In the genomic region with DNA sequence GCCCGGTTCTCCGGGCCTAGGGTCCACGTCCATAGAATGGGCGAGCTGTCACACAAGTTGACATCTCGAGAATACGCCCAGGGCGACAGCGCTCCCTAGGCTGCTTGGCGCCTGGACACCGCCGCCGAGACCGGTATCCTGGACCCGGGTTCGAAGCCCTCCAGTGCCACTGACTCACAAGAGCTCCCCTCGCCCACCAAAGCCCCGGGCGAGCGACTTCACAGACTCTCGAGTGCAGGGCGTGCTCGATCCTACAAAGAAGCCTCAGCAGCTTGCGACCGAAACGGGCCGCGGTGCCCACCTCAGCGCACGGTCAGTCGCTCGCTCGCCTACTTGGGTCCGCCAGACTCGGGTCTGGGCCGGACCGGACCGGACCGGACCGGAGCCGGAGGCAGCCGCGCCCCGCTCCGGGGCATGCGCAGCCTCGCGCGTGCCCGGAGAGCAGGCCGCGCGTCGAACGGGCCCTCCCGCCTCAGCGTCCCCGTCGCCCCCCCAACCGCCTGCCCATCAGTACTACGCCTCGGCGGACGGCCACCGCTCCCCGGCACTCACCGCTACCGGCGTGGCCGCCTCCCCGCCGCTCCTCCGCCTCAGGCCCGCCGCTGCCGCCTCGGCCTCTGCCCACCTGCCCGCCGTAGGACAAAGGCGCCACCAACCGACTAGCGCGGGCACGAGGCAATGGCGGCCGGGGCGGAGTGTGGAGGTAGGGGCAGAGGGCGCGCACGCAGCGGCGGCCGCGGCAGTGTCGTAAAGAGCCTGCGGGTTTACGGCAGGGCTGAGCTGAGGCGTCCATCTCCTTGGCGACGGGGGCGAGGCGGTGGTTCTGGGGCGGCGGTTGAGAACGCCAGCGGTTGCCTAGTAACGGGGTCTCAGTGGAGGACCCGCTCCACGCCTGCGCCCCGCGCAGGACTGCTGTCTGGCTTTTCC, we compare ENCODE assay signal across 8 mouse cellular contexts. TPM values are rescaled to one million over a fixed set of nuclear protein-coding genes. Genes with fewer than 3 reads are reported as not detected.
DNase-seq lines count a peak whose midpoint lies in the region; ATAC-seq and TF ChIP-seq lines count a peak whose summit lies in the region.

Gene Ncoa5 (minus strand): TSS at position 737 of the 927 bp plus-strand sequence.

- TF ChIP-seq CTCF in lung, postnatal 0 days (IDR thresholded peaks at IDR 0.05) = peak; percentile 57

- H3K9ac ChIP-seq in lung, postnatal 0 days (replicated peaks; ENCODE audit: low read depth) = peak within 1 kb of the TSS; percentile 65

- peak within 1 kb of the TSS; percentile 87 for H3K4me2 ChIP-seq in lung, postnatal 0 days (replicated peaks; ENCODE audit: low read depth, low read length)

- peak; percentile 78 for DNase-seq in MEL-GATA-1-ER (ENCODE audit: extremely low read depth, low read depth)
- DNase-seq in cerebellum, adult 8-10 months = peak; percentile 97
- peak; percentile 99 for DNase-seq in hindbrain, embryonic 10.5 days (ENCODE audit: low spot score)
- DNase-seq in layer of hippocampus, adult 9-11 months = peak; percentile 97
- peak; percentile 98 for DNase-seq in lung, postnatal 0 days (ENCODE audit: low spot score)
- peak; percentile 95 for DNase-seq in ovary, postnatal 14 days (ENCODE audit: low spot score)
- DNase-seq in thymus, postnatal 14 days = peak; percentile 99

- WGBS in hindbrain, embryonic 10.5 days = under 1% methylated on average over 111 of the region's 111 CpGs
- WGBS in lung, postnatal 0 days = 2% methylated on average over 85 of the region's 111 CpGs

- H3K4me3 ChIP-seq in hindbrain, embryonic 10.5 days = peak within 1 kb of the TSS; percentile 92
- H3K4me3 ChIP-seq in lung, postnatal 0 days (ENCODE audit: low read depth, low read length) = peak within 1 kb of the TSS; percentile 85

- no peaks in the 10 kb centered on the region for H3K27me3 ChIP-seq in hindbrain, embryonic 10.5 days (ENCODE audit: insufficient read depth, poor library complexity, severe bottlenecking)
- no peaks in the 10 kb centered on the region for H3K27me3 ChIP-seq in lung, postnatal 0 days (replicated peaks; ENCODE audit: insufficient read depth, low read length)

- H3K27ac ChIP-seq in hindbrain, embryonic 10.5 days = peak within 1 kb of the TSS; percentile 98
- peak within 1 kb of the TSS; percentile 59; the same call in 1 of the 2 replicates for H3K27ac ChIP-seq in lung, postnatal 0 days (ENCODE audit: low read length)

- no peaks in the 10 kb centered on the region for H3K9me3 ChIP-seq in hindbrain, embryonic 10.5 days
- no peaks in the 10 kb centered on the region for H3K9me3 ChIP-seq in lung, postnatal 0 days (ENCODE audit: low read length)

- peaks cover 10% of the 10 kb centered on the region; the same call in 1 of the 2 replicates for H3K36me3 ChIP-seq in hindbrain, embryonic 10.5 days
- H3K36me3 ChIP-seq in lung, postnatal 0 days (ENCODE audit: insufficient read depth, low read length) = no peaks in the 10 kb centered on the region

- peak; percentile 96 for ATAC-seq in frontal cortex, adult (ENCODE audit: low TSS enrichment)
- ATAC-seq in lung, postnatal 0 days = peak; percentile 98

- no peak for TF ChIP-seq EP300 in lung, postnatal 0 days (IDR thresholded peaks at IDR 0.05)

- peaks cover 42% of the 10 kb centered on the region for H3K4me1 ChIP-seq in hindbrain, embryonic 10.5 days (replicated peaks)
- peaks cover 8% of the 10 kb centered on the region; the same call in 1 of the 2 replicates for H3K4me1 ChIP-seq in lung, postnatal 0 days (ENCODE audit: insufficient read depth, low read depth, low read length)

RNA-seq across cellular contexts. Expression of gene Ncoa5, which starts in this region (rescaled TPM):
- 101 and 102 TPM in 2 replicates for polyA plus RNA-seq in hindbrain, embryonic 10.5 days (2016; fragmentation: Nextera tagmentation; extraction: Ambion mirVana)
- polyA plus RNA-seq in lung, postnatal 0 days (2015; fragmentation: Nextera tagmentation; extraction: Ambion mirVana) = 21.6 and 28.7 TPM in 2 replicates

Comparison
In these comparisons a context has a peak if more than half of its experiments do, and no peak if none do; other contexts are left out.
1. Peak in every context shown above with its lines: DNase-seq, ATAC-seq, H3K4me3 ChIP-seq and H3K27ac ChIP-seq.